Comparison of ENCODE assay signal across 17 mouse cellular contexts in the genomic region with DNA sequence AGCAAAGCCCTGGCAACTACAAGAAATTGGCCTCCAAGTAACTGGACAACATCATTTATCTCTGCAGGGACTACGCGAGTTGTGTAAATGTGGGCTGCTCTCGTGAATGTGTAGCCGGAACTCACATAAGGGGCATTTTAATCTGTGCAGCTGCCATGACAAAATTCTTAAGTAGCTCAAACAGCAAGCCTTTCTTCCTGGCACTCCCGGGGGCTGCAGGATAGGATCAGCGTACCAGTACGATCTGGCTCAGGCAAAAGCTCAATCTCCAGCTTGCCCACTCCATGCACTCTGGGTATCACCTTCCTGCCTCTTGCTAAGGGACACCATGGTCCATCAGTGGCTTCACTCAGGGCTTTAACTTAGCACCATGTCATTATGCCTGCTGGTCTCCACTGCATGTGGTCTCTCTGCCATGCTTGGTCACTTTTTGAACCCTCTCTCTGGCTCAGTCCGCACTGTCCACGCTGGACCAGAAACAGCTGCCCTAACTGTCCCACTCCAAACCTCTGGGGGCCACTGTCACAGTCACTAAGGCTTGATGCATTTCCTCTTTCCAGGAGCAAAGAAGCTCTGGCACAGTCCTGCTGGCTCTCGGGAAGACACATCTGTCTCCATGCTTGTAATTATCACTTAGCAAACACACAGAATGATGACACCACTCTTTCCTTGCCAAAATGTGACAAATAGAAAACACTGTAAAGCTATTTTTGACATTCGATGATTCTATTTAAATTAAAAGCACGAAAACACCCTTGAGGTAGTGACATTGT.
A peak's percentile ranks its signal among the peaks of the same experiment; 100 is the strongest.
DNase-seq lines count a peak whose midpoint lies in the region; ATAC-seq and TF ChIP-seq lines count a peak whose summit lies in the region.
"Had no signal": no experiment of that assay in that cellular context is flagged by ENCODE, and none has a peak within 500 bp of the region (broad histone marks: within the 10 kb centered on the region; RNA-seq: fewer than 3 reads in every experiment).

No protein-coding gene starts in this region.

- no peaks in the 10 kb centered on the region for H3K36me3 ChIP-seq in heart, adult 2 months (ENCODE audit: control insufficient read depth, insufficient read depth, low read length)
- no peaks in the 10 kb centered on the region for H3K36me3 ChIP-seq in midbrain, embryonic 13.5 days
- no peaks in the 10 kb centered on the region for H3K36me3 ChIP-seq in midbrain, embryonic 16.5 days (ENCODE audit: control insufficient read depth, insufficient read depth, low read length)
- H3K36me3 ChIP-seq in forebrain, embryonic 16.5 days (ENCODE audit: control insufficient read depth, insufficient read depth), result no peaks in the 10 kb centered on the region
- H3K36me3 ChIP-seq in neural tube, embryonic 15.5 days, result no peaks in the 10 kb centered on the region
- H3K36me3 ChIP-seq in liver, embryonic 11.5 days (ENCODE audit: control insufficient read depth, insufficient read depth, low read length), result no peaks in the 10 kb centered on the region
- H3K36me3 ChIP-seq: limb, embryonic 15.5 days had no signal

- intact Hi-C loops in heart, adult 2 months (cut with DNase I), result no loop called here

- H3K4me2 ChIP-seq in midbrain, embryonic 13.5 days (replicated peaks), result no peak overlapping the region
- no peak overlapping the region for H3K4me2 ChIP-seq in midbrain, embryonic 16.5 days (ENCODE audit: low read length)
- H3K4me2 ChIP-seq in forebrain, embryonic 16.5 days (ENCODE audit: low read length), result no peak overlapping the region
- peak overlapping the region; percentile 9; the same call in 1 of the 2 replicates for H3K4me2 ChIP-seq in neural tube, embryonic 15.5 days
- no peak overlapping the region for H3K4me2 ChIP-seq in liver, embryonic 11.5 days
- H3K4me2 ChIP-seq: limb, embryonic 15.5 days had no signal

- H3K27me3 ChIP-seq in heart, adult 2 months (ENCODE audit: control insufficient read depth, insufficient read depth, low read length), result no peaks in the 10 kb centered on the region
- no peaks in the 10 kb centered on the region for H3K27me3 ChIP-seq in midbrain, embryonic 13.5 days
- H3K27me3 ChIP-seq in midbrain, embryonic 16.5 days (ENCODE audit: control insufficient read depth, insufficient read depth, low read depth, low read length), result no peaks in the 10 kb centered on the region
- no peaks in the 10 kb centered on the region for H3K27me3 ChIP-seq in forebrain, embryonic 16.5 days (replicated peaks; ENCODE audit: control insufficient read depth, insufficient read depth, low read length)
- no peaks in the 10 kb centered on the region for H3K27me3 ChIP-seq in neural tube, embryonic 15.5 days (replicated peaks)
- H3K27me3 ChIP-seq in liver, embryonic 11.5 days (replicated peaks; ENCODE audit: control insufficient read depth, insufficient read depth, low read length), result no peaks in the 10 kb centered on the region
- H3K27me3 ChIP-seq: limb, embryonic 15.5 days; Patski had no signal

- H3K9me3 ChIP-seq in midbrain, embryonic 13.5 days, result no peaks in the 10 kb centered on the region
- H3K9me3 ChIP-seq in midbrain, embryonic 16.5 days (replicated peaks; ENCODE audit: control insufficient read depth, low read length, poor library complexity, severe bottlenecking), result no peaks in the 10 kb centered on the region
- H3K9me3 ChIP-seq in forebrain, embryonic 16.5 days (ENCODE audit: control insufficient read depth, low read length), result no peaks in the 10 kb centered on the region
- no peaks in the 10 kb centered on the region for H3K9me3 ChIP-seq in neural tube, embryonic 15.5 days (replicated peaks)
- H3K9me3 ChIP-seq in liver, embryonic 11.5 days (ENCODE audit: control insufficient read depth, low read length), result no peaks in the 10 kb centered on the region
- H3K9me3 ChIP-seq: limb, embryonic 15.5 days had no signal

- TF ChIP-seq CTCF in heart, adult 2 months (IDR thresholded peaks at IDR 0.05), result no peak

- 53% methylated on average over 12 of the region's 12 CpGs for WGBS in heart, adult 2 months
- 66% methylated on average over 12 of the region's 12 CpGs for WGBS in midbrain, embryonic 13.5 days
- 54% methylated on average over 12 of the region's 12 CpGs for WGBS in midbrain, embryonic 16.5 days
- 59% methylated on average over 12 of the region's 12 CpGs for WGBS in forebrain, embryonic 16.5 days
- 44% methylated on average over 12 of the region's 12 CpGs for WGBS in neural tube, embryonic 15.5 days
- WGBS in liver, embryonic 11.5 days, result 83% methylated on average over 12 of the region's 12 CpGs

- peaks cover 4% of the 10 kb centered on the region for H3K4me1 ChIP-seq in heart, adult 2 months (ENCODE audit: control insufficient read depth, insufficient read depth, low read length)
- H3K4me1 ChIP-seq in midbrain, embryonic 13.5 days (replicated peaks), result peaks cover 8% of the 10 kb centered on the region
- peaks cover 12% of the 10 kb centered on the region for H3K4me1 ChIP-seq in midbrain, embryonic 16.5 days (ENCODE audit: control insufficient read depth, insufficient read depth, low read length)
- peaks cover 10% of the 10 kb centered on the region for H3K4me1 ChIP-seq in forebrain, embryonic 16.5 days (replicated peaks; ENCODE audit: control insufficient read depth, insufficient read depth, low read length)
- H3K4me1 ChIP-seq in neural tube, embryonic 15.5 days, result peaks cover 17% of the 10 kb centered on the region
- H3K4me1 ChIP-seq in liver, embryonic 11.5 days (replicated peaks; ENCODE audit: control insufficient read depth, insufficient read depth, low read length), result no peaks in the 10 kb centered on the region

- no peak overlapping the region for H3K9ac ChIP-seq in heart, adult 2 months (ENCODE audit: low read depth, low read length)
- no peak overlapping the region for H3K9ac ChIP-seq in midbrain, embryonic 13.5 days (replicated peaks)
- no peak overlapping the region for H3K9ac ChIP-seq in midbrain, embryonic 16.5 days (ENCODE audit: low read depth, low read length)
- no peak overlapping the region for H3K9ac ChIP-seq in forebrain, embryonic 16.5 days (replicated peaks; ENCODE audit: low read depth, low read length)
- H3K9ac ChIP-seq in neural tube, embryonic 15.5 days (replicated peaks), result no peak overlapping the region
- no peak overlapping the region for H3K9ac ChIP-seq in liver, embryonic 11.5 days (ENCODE audit: low read depth, low read length)
- H3K9ac ChIP-seq: limb, embryonic 15.5 days had no signal

- TF ChIP-seq POLR2A in heart, adult 2 months (IDR thresholded peaks at IDR 0.05; ENCODE audit: insufficient read depth, low read depth, low read length), result no peak

- no peaks in the 10 kb centered on the region for H3K79me2 ChIP-seq in heart, adult 2 months (replicated peaks; ENCODE audit: control insufficient read depth, insufficient read depth, low read length)

- peak; percentile 36 for DNase-seq in heart, postnatal 4 days
- DNase-seq in heart, adult 2 months, result no peak
- DNase-seq in liver, embryonic 11.5 days (ENCODE audit: low spot score), result no peak
- DNase-seq in adrenal gland, postnatal 25 days, result no peak
- DNase-seq: adrenal gland, adult 2 months; heart, postnatal 36 days; kidney, postnatal 14 days; right cerebral cortex, postnatal 25 days; thymus, postnatal 4 days had no signal

- peak; percentile 48 for ATAC-seq in midbrain, embryonic 13.5 days
- no peak for ATAC-seq in midbrain, embryonic 16.5 days
- peak; percentile 72; the same call in 1 of the 2 replicates for ATAC-seq in forebrain, embryonic 16.5 days
- peak; percentile 56 for ATAC-seq in neural tube, embryonic 15.5 days (ENCODE audit: low FRiP score)
- ATAC-seq in liver, embryonic 11.5 days (replicated peaks; ENCODE audit: low FRiP score), result no peak
- ATAC-seq: Patski had no signal

- H3K27ac ChIP-seq in heart, adult 2 months, result no peak overlapping the region
- no peak overlapping the region for H3K27ac ChIP-seq in midbrain, embryonic 13.5 days
- H3K27ac ChIP-seq in midbrain, embryonic 16.5 days (ENCODE audit: low read length), result no peak overlapping the region
- 0 out of 2 replicates have a peak overlapping the region, but pooled peaks have one; percentile 35 for H3K27ac ChIP-seq in forebrain, embryonic 16.5 days (ENCODE audit: low read length)
- H3K27ac ChIP-seq in neural tube, embryonic 15.5 days (replicated peaks), result peak overlapping the region; percentile 72
- no peak overlapping the region for H3K27ac ChIP-seq in liver, embryonic 11.5 days (ENCODE audit: low read depth, low read length)
- H3K27ac ChIP-seq: left cerebral cortex, adult 2 months; limb, embryonic 15.5 days; macrophage had no signal

- no peak overlapping the region for H3K4me3 ChIP-seq in heart, adult 2 months
- no peak overlapping the region for H3K4me3 ChIP-seq in midbrain, embryonic 13.5 days (replicated peaks)
- H3K4me3 ChIP-seq in midbrain, embryonic 16.5 days (ENCODE audit: low read depth, low read length), result no peak overlapping the region
- no peak overlapping the region for H3K4me3 ChIP-seq in forebrain, embryonic 16.5 days (replicated peaks; ENCODE audit: low read length)
- no peak overlapping the region for H3K4me3 ChIP-seq in neural tube, embryonic 15.5 days (replicated peaks)
- no peak overlapping the region for H3K4me3 ChIP-seq in liver, embryonic 11.5 days (ENCODE audit: low read depth, low read length)
- H3K4me3 ChIP-seq: left cerebral cortex, adult 2 months; limb, embryonic 15.5 days had no signal

- TF ChIP-seq EP300 in heart, adult 2 months (IDR thresholded peaks at IDR 0.05; ENCODE audit: insufficient read depth, low read depth, low read length), result no peak

Comparison
In these comparisons a context has a peak if more than half of its experiments do, and no peak if none do; other contexts are left out.
1. ATAC-seq: peak in midbrain, embryonic 13.5 days (single experiment), forebrain, embryonic 16.5 days (single experiment) and neural tube, embryonic 15.5 days (single experiment); none in midbrain, embryonic 16.5 days (single experiment) and liver, embryonic 11.5 days (single experiment).
2. H3K27ac ChIP-seq: peak in forebrain, embryonic 16.5 days (single experiment) and neural tube, embryonic 15.5 days (single experiment); none in heart, adult 2 months (single experiment), midbrain, embryonic 13.5 days (single experiment), midbrain, embryonic 16.5 days (single experiment) and liver, embryonic 11.5 days (single experiment).